ENCODE assay signal across 11 mouse cellular contexts in the genomic region with DNA sequence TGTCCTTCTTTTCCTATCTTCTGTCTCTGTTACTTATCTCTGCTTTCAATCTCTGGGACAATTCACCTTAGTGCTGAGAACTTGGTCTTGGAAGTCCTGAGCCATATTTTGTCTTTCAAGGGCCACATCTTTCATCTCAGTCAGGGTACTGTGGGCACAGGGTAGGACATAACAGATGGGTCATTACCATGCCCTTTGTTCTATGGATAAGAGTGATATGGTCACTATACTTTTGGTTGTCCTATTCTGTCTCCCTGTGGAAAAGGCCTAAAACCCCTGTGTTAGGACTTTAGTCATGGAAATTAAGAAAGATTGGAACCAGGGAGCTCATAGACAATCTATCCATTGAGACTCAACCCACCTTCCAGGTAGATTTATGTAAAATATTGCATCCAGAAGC. TPM values are rescaled to one million over a fixed set of nuclear protein-coding genes. Genes with fewer than 3 reads are reported as not detected.
"Had no signal": no experiment of that assay in that cellular context is flagged by ENCODE, and none has a peak within 500 bp of the region (broad histone marks: within the 10 kb centered on the region; RNA-seq: fewer than 3 reads in every experiment).

No protein-coding gene starts in this region.

- H3K27me3 ChIP-seq: midbrain, embryonic 13.5 days; midbrain, embryonic 15.5 days; neural tube, embryonic 13.5 days; stomach, embryonic 15.5 days had no signal

- H3K27ac ChIP-seq: liver, embryonic 14.5 days; midbrain, embryonic 13.5 days; midbrain, embryonic 15.5 days; neural tube, embryonic 13.5 days; stomach, embryonic 15.5 days; stomach, postnatal 0 days had no signal

- H3K4me2 ChIP-seq: lung, embryonic 14.5 days; midbrain, embryonic 13.5 days; midbrain, embryonic 15.5 days; neural tube, embryonic 13.5 days; stomach, embryonic 15.5 days had no signal

- H3K4me3 ChIP-seq: midbrain, embryonic 13.5 days; midbrain, embryonic 15.5 days; neural tube, embryonic 13.5 days; stomach, embryonic 15.5 days had no signal

- H3K9ac ChIP-seq: liver, embryonic 14.5 days; lung, embryonic 14.5 days; midbrain, embryonic 13.5 days; midbrain, embryonic 15.5 days; neural tube, embryonic 13.5 days; stomach, embryonic 15.5 days had no signal

- H3K4me1 ChIP-seq: midbrain, embryonic 13.5 days; midbrain, embryonic 15.5 days; neural tube, embryonic 13.5 days; stomach, embryonic 15.5 days had no signal

- H3K9me3 ChIP-seq: midbrain, embryonic 13.5 days; midbrain, embryonic 15.5 days; neural tube, embryonic 13.5 days; stomach, embryonic 15.5 days had no signal

- H3K36me3 ChIP-seq: midbrain, embryonic 13.5 days; midbrain, embryonic 15.5 days; neural tube, embryonic 13.5 days; stomach, embryonic 15.5 days had no signal

RNA-seq across cellular contexts. Expression of a gene that starts 20.8 kb away (rescaled TPM):
- polyA plus RNA-seq: testis, adult 2 months had no signal

RNA-seq across cellular contexts. Expression of a gene that starts 34.2 kb away (rescaled TPM):
- total RNA-seq: midbrain, postnatal 0 days had no signal
- polyA plus RNA-seq: liver, embryonic 14.5 days; lung, embryonic 14.5 days; lung, embryonic 16.5 days; midbrain, embryonic 13.5 days; midbrain, embryonic 15.5 days; midbrain, postnatal 0 days; neural tube, embryonic 13.5 days; spleen, adult 2 months; testis, adult 2 months had no signal
